Mouse (Mus musculus): ENCODE results near the gene Slc35c2. TPM values are rescaled to one million over a fixed set of nuclear protein-coding genes. Genes with fewer than 3 reads are reported as not detected.
A peak's percentile ranks its signal among the peaks of the same experiment; 100 is the strongest.

Gene Slc35c2
- total RNA-seq, 2 experiments from 2014 or later = 79.6 to 93.9 TPM

GRCm38 (mm10) chr2:165279351-165279750, 8.3 kb downstream of the Slc35c2 start:
- ATAC-seq (replicated peaks; ENCODE audit: poor library complexity, severe bottlenecking) = no peak

- no peak for ATAC-seq (replicated peaks; ENCODE audit: poor library complexity, severe bottlenecking)
Measured at GRCm38 (mm10) chr2:165277188-165277740, 10.4 kb downstream of the Slc35c2 start.

- peak; percentile 75 for ATAC-seq (replicated peaks; ENCODE audit: poor library complexity, severe bottlenecking)
Measured at GRCm38 (mm10) chr2:165275824-165276223, 11.8 kb downstream of the Slc35c2 start.

- no peak for ATAC-seq (replicated peaks; ENCODE audit: poor library complexity, severe bottlenecking)
Measured at GRCm38 (mm10) chr2:165275124-165275640, 12.5 kb downstream of the Slc35c2 start.

GRCm38 (mm10) chr2:165273589-165273988, 14.1 kb downstream of the Slc35c2 start:
- ATAC-seq (replicated peaks; ENCODE audit: poor library complexity, severe bottlenecking) = no peak

- ATAC-seq (replicated peaks; ENCODE audit: poor library complexity, severe bottlenecking) = no peak
Measured at GRCm38 (mm10) chr2:165271326-165271725, 16.3 kb downstream of the Slc35c2 start.

GRCm38 (mm10) chr2:165270858-165271257, 16.8 kb downstream of the Slc35c2 start:
- ATAC-seq (replicated peaks; ENCODE audit: poor library complexity, severe bottlenecking) = no peak

- ATAC-seq (replicated peaks; ENCODE audit: poor library complexity, severe bottlenecking) = no peak
Measured at GRCm38 (mm10) chr2:165266739-165267138, 20.9 kb downstream of the Slc35c2 start.

GRCm38 (mm10) chr2:165263861-165264260, 23.8 kb downstream of the Slc35c2 start:
- ATAC-seq (replicated peaks; ENCODE audit: poor library complexity, severe bottlenecking) = no peak

- no peak for ATAC-seq (replicated peaks; ENCODE audit: poor library complexity, severe bottlenecking)
Measured at GRCm38 (mm10) chr2:165262274-165262990, 25.2 kb downstream of the Slc35c2 start.

GRCm38 (mm10) chr2:165259859-165260258, 27.8 kb downstream of the Slc35c2 start:
- ATAC-seq (replicated peaks; ENCODE audit: poor library complexity, severe bottlenecking) = no peak

- ATAC-seq (replicated peaks; ENCODE audit: poor library complexity, severe bottlenecking) = no peak
Measured at GRCm38 (mm10) chr2:165258321-165258720, 29.3 kb downstream of the Slc35c2 start.

GRCm38 (mm10) chr2:165257151-165257834, 30.4 kb downstream of the Slc35c2 start:
- ATAC-seq (replicated peaks; ENCODE audit: poor library complexity, severe bottlenecking) = no peak

GRCm38 (mm10) chr2:165256213-165256612, 31.5 kb downstream of the Slc35c2 start:
- no peak for ATAC-seq (replicated peaks; ENCODE audit: poor library complexity, severe bottlenecking)

- ATAC-seq (replicated peaks; ENCODE audit: poor library complexity, severe bottlenecking) = no peak
Measured at GRCm38 (mm10) chr2:165253867-165254266, 33.8 kb downstream of the Slc35c2 start.

- ATAC-seq (replicated peaks; ENCODE audit: poor library complexity, severe bottlenecking) = no peak
Measured at GRCm38 (mm10) chr2:165253269-165253668, 34.4 kb downstream of the Slc35c2 start.

- no peak for ATAC-seq (replicated peaks; ENCODE audit: poor library complexity, severe bottlenecking)
Measured at GRCm38 (mm10) chr2:165252801-165253200, 34.9 kb downstream of the Slc35c2 start.

- no peak for ATAC-seq (replicated peaks; ENCODE audit: poor library complexity, severe bottlenecking)
Measured at GRCm38 (mm10) chr2:165252381-165252780, 35.3 kb downstream of the Slc35c2 start.

- ATAC-seq (replicated peaks; ENCODE audit: poor library complexity, severe bottlenecking) = peak; percentile 95
Measured at GRCm38 (mm10) chr2:165250903-165251302, 36.8 kb downstream of the Slc35c2 start.

- ATAC-seq (replicated peaks; ENCODE audit: poor library complexity, severe bottlenecking) = no peak
Measured at GRCm38 (mm10) chr2:165248967-165249366, 38.7 kb downstream of the Slc35c2 start.

- ATAC-seq (replicated peaks; ENCODE audit: poor library complexity, severe bottlenecking) = no peak
Measured at GRCm38 (mm10) chr2:165246349-165246748, 41.3 kb downstream of the Slc35c2 start.

Data from granulocyte monocyte progenitor cell, adult 5-6 weeks (primary cell).